Mouse (Mus musculus) heart, adult 2 months (tissue): ENCODE measurements at regions not wholly inside any gene's neighbourhood (a gene's known extent, or its start where the extent isn't known, plus 50 kb on each side); places are given as distances from the start of the nearest gene placed in this dataset.

Source experiments
- CTCF ChIP-seq: fragments of 200-600 bp; IDR thresholded peaks from 2 replicates; pipeline ENCODE4 v1.8.1; 2022; ENCODE audit warnings: antibody characterized with exemption, mild to moderate bottlenecking, moderate library complexity
- EP300 ChIP-seq: fragments of 200-500 bp; IDR thresholded peaks from 2 replicates; pipeline ENCODE4 v1.6.1; 2011; ENCODE audit warnings: low read depth, low read length, control low read depth; ENCODE audit not compliant: insufficient read depth
- POLR2A ChIP-seq: fragments of 200-500 bp; IDR thresholded peaks from 2 replicates; pipeline ENCODE4 v1.6.1; 2011; ENCODE audit warnings: mild to moderate bottlenecking, low read depth, low read length, control low read depth; ENCODE audit not compliant: insufficient read depth

GRCm38 (mm10) chr10:98584776-98585175 lies 329.4 kb upstream of the Atp2b1 start:
- TF ChIP-seq POLR2A, result no peak
- no peak for TF ChIP-seq EP300
- no peak for TF ChIP-seq CTCF
